Mouse (Mus musculus) forebrain, postnatal 0 days (tissue): ENCODE data around the gene Defb5. TPM values are rescaled to one million over a fixed set of nuclear protein-coding genes. Genes with fewer than 3 reads are reported as not detected.
"Not testable (repeated sequence)": the region's sequence is repeated elsewhere in the genome, so short reads cannot be mapped to it uniquely, and the experiment has no call there.

ENCODE experiments used
- ATAC-seq: fragments of 200-750 bp; cut with Nextera tagmentation; 2 replicates; pipeline ENCODE4 v1.8.0; 2017; ENCODE audit warnings: mild to moderate bottlenecking, moderate library complexity
- DNase-seq: peaks from one replicate; pipeline ENCODE4 v3.0.0-alpha.2; 2015
- H3K27ac ChIP-seq: fragments of 300-500 bp; sonication (generic); 2 replicates; pipeline ENCODE4 v1.5.1; 2014; ENCODE audit warnings: low read depth, mild to moderate bottlenecking, antibody characterized with exemption, low read length, moderate library complexity, mixed read lengths
- H3K27me3 ChIP-seq: fragments of 300-500 bp; sonication (generic); 2 replicates; pipeline ENCODE4 v1.6.1; 2014; ENCODE audit warnings: mild to moderate bottlenecking, low read length, mixed read lengths; ENCODE audit not compliant: insufficient read depth
- H3K36me3 ChIP-seq: fragments of 300-500 bp; sonication (generic); 2 replicates; pipeline ENCODE4 v1.6.1; 2014; ENCODE audit warnings: mild to moderate bottlenecking, moderate library complexity; ENCODE audit not compliant: insufficient read depth
- H3K4me1 ChIP-seq: fragments of 300-500 bp; sonication (generic); 2 replicates; pipeline ENCODE4 v1.6.1; 2014; ENCODE audit warnings: antibody characterized with exemption; ENCODE audit not compliant: insufficient read depth
- H3K4me2 ChIP-seq: fragments of 300-500 bp; sonication (generic); 2 replicates; pipeline ENCODE4 v1.6.1; 2014; ENCODE audit warnings: low read depth, mild to moderate bottlenecking, moderate library complexity
- H3K4me3 ChIP-seq: fragments of 300-500 bp; sonication (generic); 2 replicates; pipeline ENCODE4 v1.5.1; 2014; ENCODE audit warnings: low read depth, low read length, mixed read lengths
- H3K9ac ChIP-seq: fragments of 300-500 bp; sonication (generic); 2 replicates; pipeline ENCODE4 v1.6.1; 2014; ENCODE audit warnings: mild to moderate bottlenecking
- H3K9me3 ChIP-seq: fragments of 300-500 bp; sonication (generic); 2 replicates; pipeline ENCODE4 v1.6.1; 2016; ENCODE audit warnings: low read length
- CTCF ChIP-seq: sonication (generic); IDR thresholded peaks from 2 replicates; pipeline ENCODE4 v1.5.1; 2016; ENCODE audit warnings: antibody characterized with exemption, control low read depth, low read depth
- WGBS: fragments of 180-500 bp; shearing (Covaris S2); extraction: QIAGEN DNeasy Blood & Tissue Kit; methylation state at CpG from one replicate; pipeline ENCODE4 v1.1.7; 2014; 5-methylcytosine and 5-hydroxymethylcytosine counted together
- polyA plus RNA-seq: library from polyadenylated mRNA; unstranded; fragments of >200 nt; fragmentation: Nextera tagmentation; extraction: Ambion mirVana; gene quantifications from 2 replicates; pipeline ENCODE4 v1.2.1, GENCODE M21; 2015
- total RNA-seq: library from RNA; depleted of rRNA; stranded (reverse); fragments of >200 nt; gene quantifications from 2 replicates; pipeline ENCODE4 v1.2.3, GENCODE M21; 2014; rRNA removed

Gene Defb5
- total RNA-seq (not detected in 2 replicates), polyA plus RNA-seq (not detected in 2 replicates)

GRCm38 (mm10) chr8:19247280-19247679 is at the start of gene Defb5:
Gene Defb5, plus strand, starts transcription at chr8:19247580.
- H3K36me3 ChIP-seq: no peaks in the 10 kb centered on the region
- H3K4me1 ChIP-seq: no peaks in the 10 kb centered on the region
- H3K4me2 ChIP-seq: no peak within 1 kb of the TSS
- H3K9ac ChIP-seq: no peak within 1 kb of the TSS
- H3K9me3 ChIP-seq: 0 out of 2 replicates have a peak, but pooled peaks cover 4% of the 10 kb centered on the region
- no peak within 1 kb of the TSS for H3K27ac ChIP-seq
- H3K4me3 ChIP-seq: no peak within 1 kb of the TSS
- ATAC-seq (no peak), DNase-seq (no peak)
- TF ChIP-seq CTCF: no peak
- WGBS: 94% methylated on average over 5 of the region's 5 CpGs
- H3K27me3 ChIP-seq: no peaks in the 10 kb centered on the region

- H3K9me3 ChIP-seq: no peaks in the 10 kb centered on the region
- H3K27me3 ChIP-seq: no peaks in the 10 kb centered on the region
- H3K9ac ChIP-seq: no peak within 1 kb of the TSS
- DNase-seq (no peak), ATAC-seq (no peak)
- H3K4me3 ChIP-seq: no peak within 1 kb of the TSS
- no peaks in the 10 kb centered on the region for H3K4me1 ChIP-seq
- no peak within 1 kb of the TSS for H3K27ac ChIP-seq
- no peak within 1 kb of the TSS for H3K4me2 ChIP-seq
- no peak for TF ChIP-seq CTCF
- 55% methylated on average over 1 of the region's 1 CpGs for WGBS
- H3K36me3 ChIP-seq: no peaks in the 10 kb centered on the region
These were observed 22.2 kb upstream of the Defb5 start, which contains the start of gene Defb6 for GRCm38 (mm10) chr8:19225161-19225560. Gene Defb6, plus strand, starts transcription at chr8:19225478.

GRCm38 (mm10) chr8:19238101-19238500 is 9.3 kb upstream of the Defb5 start:
- no peak for DNase-seq
- Histone ChIP-seq H3K36me3 (no peaks in the 10 kb centered on the region), H3K4me2 (no peak overlapping the region), H3K27ac (no peak overlapping the region), H3K27me3 (no peaks in the 10 kb centered on the region), H3K9ac (no peak overlapping the region), H3K4me3 (no peak overlapping the region), H3K9me3 (no peaks in the 10 kb centered on the region), H3K4me1 (no peaks in the 10 kb centered on the region)
- ATAC-seq: no peak
- 48% methylated on average over 1 of the region's 1 CpGs for WGBS
- TF ChIP-seq CTCF: no peak

GRCm38 (mm10) chr8:19239616-19240015 is 7.8 kb upstream of the Defb5 start, which contains the start of gene Defb46:
Gene Defb46, plus strand, starts transcription at chr8:19239916.
- H3K27ac ChIP-seq: no peak within 1 kb of the TSS

GRCm38 (mm10) chr8:19258136-19258535 is 10.8 kb downstream of the Defb5 start:
- H3K27me3 ChIP-seq: no peaks in the 10 kb centered on the region
- ATAC-seq: no peak
- no peak overlapping the region for H3K27ac ChIP-seq
- H3K36me3 ChIP-seq: no peaks in the 10 kb centered on the region
- no peak overlapping the region for H3K9ac ChIP-seq
- TF ChIP-seq CTCF: no peak
- no peak for DNase-seq
- H3K4me2 ChIP-seq: no peak overlapping the region
- no peaks in the 10 kb centered on the region for H3K4me1 ChIP-seq
- H3K4me3 ChIP-seq: no peak overlapping the region
- 0 out of 2 replicates have a peak, but pooled peaks cover 1% of the 10 kb centered on the region for H3K9me3 ChIP-seq

More at GRCm38 (mm10) chr8:19239616-19240015, 7.8 kb upstream of the Defb5 start, which contains the start of gene Defb46:
- H3K4me3 ChIP-seq: no peak within 1 kb of the TSS
- no peaks in the 10 kb centered on the region for H3K36me3 ChIP-seq
- no peaks in the 10 kb centered on the region for H3K27me3 ChIP-seq
- no peaks in the 10 kb centered on the region for H3K9me3 ChIP-seq
- no peak for ATAC-seq
- WGBS: 86% methylated on average over 2 of the region's 2 CpGs
- DNase-seq: no peak
- no peak within 1 kb of the TSS for H3K4me2 ChIP-seq
- H3K9ac ChIP-seq: no peak within 1 kb of the TSS
- no peak for TF ChIP-seq CTCF
- H3K4me1 ChIP-seq: no peaks in the 10 kb centered on the region

GRCm38 (mm10) chr8:19259667-19260066 is 12.3 kb downstream of the Defb5 start:
- ATAC-seq (no peak), DNase-seq (no peak)
- H3K4me3 ChIP-seq: no peak overlapping the region
- no peaks in the 10 kb centered on the region for H3K36me3 ChIP-seq
- H3K4me2 ChIP-seq: no peak overlapping the region
- no peaks in the 10 kb centered on the region for H3K27me3 ChIP-seq
- no peak overlapping the region for H3K9ac ChIP-seq
- H3K9me3 ChIP-seq: no peaks in the 10 kb centered on the region
- no peak for TF ChIP-seq CTCF
- no peak overlapping the region for H3K27ac ChIP-seq
- 52% methylated on average over 3 of the region's 3 CpGs for WGBS
- no peaks in the 10 kb centered on the region for H3K4me1 ChIP-seq

GRCm38 (mm10) chr8:19293060-19293459 is 45.7 kb downstream of the Defb5 start, which contains the start of gene Defb3:
Gene Defb3, plus strand, starts transcription at chr8:19293360.
- H3K27me3 ChIP-seq, ATAC-seq, H3K9me3 ChIP-seq, H3K36me3 ChIP-seq, H3K9ac ChIP-seq, DNase-seq, H3K4me1 ChIP-seq, H3K4me3 ChIP-seq, H3K4me2 ChIP-seq, H3K27ac ChIP-seq: not testable (repeated sequence)
- 33% methylated on average over 2 of the region's 2 CpGs for WGBS

GRCm38 (mm10) chr8:19298361-19298760 is 51.0 kb downstream of the Defb5 start:
- not testable (repeated sequence) for H3K4me2 ChIP-seq

More at GRCm38 (mm10) chr8:19298361-19298760, 51.0 kb downstream of the Defb5 start:
- not testable (repeated sequence) for H3K36me3 ChIP-seq, H3K27ac ChIP-seq, H3K4me3 ChIP-seq, H3K4me1 ChIP-seq, H3K9ac ChIP-seq, H3K27me3 ChIP-seq, H3K9me3 ChIP-seq, ATAC-seq, DNase-seq
- 60% methylated on average over 3 of the region's 3 CpGs for WGBS

Other genes starting within 250 kb of the Defb5 start
- gene Defb38, start 221.0 kb upstream of the Defb5 start, total RNA-seq: not detected in 2 replicates
- gene Defb38, start 221.0 kb upstream of the Defb5 start, polyA plus RNA-seq: not detected in 2 replicates
- gene Defb39, start 182.8 kb upstream of the Defb5 start, total RNA-seq: not detected in 2 replicates
- gene Defb39, start 182.8 kb upstream of the Defb5 start, polyA plus RNA-seq: not detected in 2 replicates
- gene Defb12, start 132.7 kb upstream of the Defb5 start, total RNA-seq: not detected in 2 replicates
- not detected in 2 replicates for gene Defb12, start 132.7 kb upstream of the Defb5 start, polyA plus RNA-seq
- not detected in 2 replicates for gene Defb34, start 123.8 kb upstream of the Defb5 start, total RNA-seq
- not detected in 2 replicates for gene Defb34, start 123.8 kb upstream of the Defb5 start, polyA plus RNA-seq
- gene Gm45826, start 106.8 kb upstream of the Defb5 start, total RNA-seq: not detected in 2 replicates
- not detected in 2 replicates for gene Gm45826, start 106.8 kb upstream of the Defb5 start, polyA plus RNA-seq
- gene Defb14, start 53.2 kb upstream of the Defb5 start, total RNA-seq: not detected in 2 replicates
- gene Defb14, start 53.2 kb upstream of the Defb5 start, polyA plus RNA-seq: not detected in 2 replicates
- not detected in 2 replicates for gene Defb4, start 48.9 kb upstream of the Defb5 start, total RNA-seq
- not detected in 2 replicates for gene Defb4, start 48.9 kb upstream of the Defb5 start, polyA plus RNA-seq
- not detected in 2 replicates for gene Defb6, start 22.1 kb upstream of the Defb5 start, total RNA-seq
- gene Defb6, start 22.1 kb upstream of the Defb5 start, polyA plus RNA-seq: not detected in 2 replicates
- not detected in 2 replicates for gene Defb46, start 7.7 kb upstream of the Defb5 start, total RNA-seq
- not detected in 2 replicates for gene Defb46, start 7.7 kb upstream of the Defb5 start, polyA plus RNA-seq
- not detected in 2 replicates for gene Defb3, start 45.8 kb downstream of the Defb5 start, total RNA-seq
- gene Defb3, start 45.8 kb downstream of the Defb5 start, polyA plus RNA-seq: not detected in 2 replicates
- not detected in 2 replicates for gene Defb8, start 200.0 kb downstream of the Defb5 start, total RNA-seq
- gene Defb8, start 200.0 kb downstream of the Defb5 start, polyA plus RNA-seq: not detected in 2 replicates
- not detected in 2 replicates for gene Defb7, start 247.5 kb downstream of the Defb5 start, total RNA-seq
- not detected in 2 replicates for gene Defb7, start 247.5 kb downstream of the Defb5 start, polyA plus RNA-seq